Mouse (Mus musculus): ENCODE results near the gene Msh6. TPM values are rescaled to one million over a fixed set of nuclear protein-coding genes. Genes with fewer than 3 reads are reported as not detected.
"Not testable (repeated sequence)": the region's sequence is repeated elsewhere in the genome, so short reads cannot be mapped to it uniquely, and the experiment has no call there.

Gene Msh6
- polyA plus RNA-seq, 1 experiment: 7.1 TPM

- DNase-seq (ENCODE audit: low spot score): no peak
Measured at GRCm38 (mm10) chr17:87982112-87982511, 7.2 kb downstream of the Msh6 start.

- no peak for DNase-seq (ENCODE audit: low spot score)
Measured at GRCm38 (mm10) chr17:87983313-87983712, 8.5 kb downstream of the Msh6 start.

GRCm38 (mm10) chr17:87984440-87985214, 9.8 kb downstream of the Msh6 start:
- DNase-seq (ENCODE audit: low spot score): no peak

DNA sequence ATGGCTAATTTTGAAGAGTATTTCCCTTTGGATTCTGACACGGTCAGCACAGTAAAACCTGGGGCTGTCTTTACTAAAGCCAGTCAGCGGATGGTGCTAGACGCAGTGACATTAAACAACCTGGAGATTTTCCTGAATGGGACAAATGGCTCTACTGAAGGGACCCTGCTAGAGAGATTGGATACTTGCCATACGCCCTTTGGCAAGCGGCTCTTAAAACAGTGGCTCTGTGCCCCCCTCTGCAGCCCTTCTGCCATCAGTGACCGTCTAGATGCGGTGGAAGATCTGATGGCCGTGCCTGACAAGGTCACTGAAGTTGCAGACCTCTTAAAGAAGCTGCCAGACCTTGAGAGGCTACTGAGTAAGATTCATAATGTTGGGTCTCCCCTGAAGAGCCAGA, 11.1 kb downstream of the Msh6 start:
- DNase-seq (ENCODE audit: low spot score): no peak

- no peak for DNase-seq (ENCODE audit: low spot score)
Measured at GRCm38 (mm10) chr17:87987507-87987906, 12.6 kb downstream of the Msh6 start.

- no peak for DNase-seq (ENCODE audit: low spot score)
Measured at GRCm38 (mm10) chr17:87992154-87992553, 17.3 kb downstream of the Msh6 start.

- DNase-seq (ENCODE audit: low spot score): no peak
Measured at GRCm38 (mm10) chr17:87993338-87993737, 18.5 kb downstream of the Msh6 start.

- no peak for DNase-seq (ENCODE audit: low spot score)
Measured at GRCm38 (mm10) chr17:87997808-87998207, 22.9 kb downstream of the Msh6 start.

DNA sequence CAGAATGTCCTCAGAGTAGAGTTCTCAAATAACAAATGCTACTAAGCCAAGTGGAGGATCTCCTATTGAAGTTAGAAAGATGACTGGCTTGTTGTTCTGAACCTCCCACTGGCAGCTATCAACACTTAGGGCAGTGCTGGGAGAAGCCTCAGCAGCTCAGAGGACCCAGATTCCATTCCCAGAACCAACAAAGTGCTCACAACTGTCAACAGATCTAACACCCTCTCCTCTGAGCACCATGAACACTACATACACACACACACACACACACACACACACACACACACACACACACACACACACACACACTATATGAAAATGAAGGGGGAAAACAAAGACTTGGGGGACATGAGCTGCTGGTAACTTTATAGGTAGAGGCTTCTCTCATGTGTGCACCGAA, 30.0 kb downstream of the Msh6 start:
- DNase-seq (ENCODE audit: low spot score): no peak

DNA sequence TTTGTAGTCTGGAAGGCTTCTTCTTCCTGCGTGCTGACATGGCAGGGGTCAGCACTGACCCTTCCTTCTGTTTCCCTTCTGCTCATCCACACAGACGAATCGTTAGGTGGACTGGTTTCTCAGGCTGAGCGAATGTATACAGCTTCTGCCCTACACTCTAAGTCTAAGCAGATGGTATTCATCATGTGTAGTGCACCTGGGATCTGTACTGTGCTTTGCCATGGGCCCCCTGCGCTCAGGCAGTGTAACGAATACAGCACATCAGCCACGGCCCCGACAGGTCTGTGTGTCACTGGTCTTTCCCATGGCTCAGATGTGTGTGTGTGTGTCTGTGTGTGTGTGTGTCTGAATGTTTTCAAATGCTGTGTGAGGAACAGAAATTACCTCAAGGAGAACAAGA, 32.1 kb downstream of the Msh6 start:
- no peak for DNase-seq (ENCODE audit: low spot score)

DNA sequence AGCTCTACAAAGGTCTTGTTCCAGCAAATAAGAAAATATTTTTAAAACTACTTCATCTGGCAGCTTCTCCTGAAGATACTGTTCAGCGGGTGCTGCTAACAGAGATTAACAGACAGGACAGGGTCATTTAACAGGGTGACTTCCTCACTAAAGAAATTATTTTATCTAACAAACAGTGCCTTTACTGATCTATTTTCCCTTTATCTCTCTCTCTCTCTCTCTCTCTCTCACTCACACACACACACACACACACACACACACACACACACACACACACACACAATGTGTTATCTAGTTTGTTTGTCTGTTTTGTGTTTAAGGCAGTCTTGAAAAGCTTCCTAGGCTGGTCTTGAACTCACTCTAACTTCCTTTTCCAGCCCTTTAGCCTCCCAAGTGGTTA, 39.6 kb downstream of the Msh6 start:
- DNase-seq (ENCODE audit: low spot score): no peak

DNA sequence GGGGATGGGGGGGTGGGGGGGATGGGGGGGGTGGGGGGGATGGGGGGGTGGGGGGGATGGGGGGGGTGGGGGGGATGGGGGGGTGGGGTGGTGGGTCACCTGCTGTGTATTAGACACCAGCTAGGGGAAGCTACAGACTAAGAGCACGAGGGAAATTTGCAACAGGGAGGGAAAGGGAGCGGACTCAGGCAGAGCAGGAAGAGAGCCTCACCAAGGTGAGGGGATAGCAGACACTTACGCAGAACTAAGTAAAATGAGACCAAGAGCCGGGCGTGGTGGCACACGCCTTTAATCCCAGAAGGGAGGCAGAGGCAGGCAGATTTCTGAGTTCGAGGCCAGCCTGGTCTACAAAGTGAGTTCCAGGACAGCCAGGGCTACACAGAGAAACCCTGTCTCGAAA, 41.2 kb downstream of the Msh6 start:
- DNase-seq (ENCODE audit: low spot score): not testable (repeated sequence)

GRCm38 (mm10) chr17:88023924-88024323, 49.1 kb downstream of the Msh6 start:
- no peak for DNase-seq (ENCODE audit: low spot score)

DNA sequence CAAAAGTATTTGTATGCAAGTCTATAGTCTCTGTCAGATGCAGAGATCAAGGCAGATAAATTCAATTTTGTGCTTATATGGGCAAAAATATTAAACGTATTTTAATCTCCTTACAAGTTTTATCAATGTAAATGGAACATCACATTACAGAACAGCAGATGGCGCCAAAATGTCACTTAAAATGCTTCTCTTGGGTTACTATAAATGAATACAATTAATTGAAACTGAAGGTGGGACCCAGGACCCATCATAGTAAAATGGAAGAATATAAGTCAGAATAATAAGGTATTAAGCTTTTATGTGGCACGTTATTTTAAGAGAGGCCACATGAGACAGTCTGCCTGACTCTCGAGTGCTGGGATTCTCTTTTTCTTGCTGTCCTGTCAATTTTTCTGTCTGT, 50.4 kb downstream of the Msh6 start:
- DNase-seq (ENCODE audit: low spot score): no peak

DNA sequence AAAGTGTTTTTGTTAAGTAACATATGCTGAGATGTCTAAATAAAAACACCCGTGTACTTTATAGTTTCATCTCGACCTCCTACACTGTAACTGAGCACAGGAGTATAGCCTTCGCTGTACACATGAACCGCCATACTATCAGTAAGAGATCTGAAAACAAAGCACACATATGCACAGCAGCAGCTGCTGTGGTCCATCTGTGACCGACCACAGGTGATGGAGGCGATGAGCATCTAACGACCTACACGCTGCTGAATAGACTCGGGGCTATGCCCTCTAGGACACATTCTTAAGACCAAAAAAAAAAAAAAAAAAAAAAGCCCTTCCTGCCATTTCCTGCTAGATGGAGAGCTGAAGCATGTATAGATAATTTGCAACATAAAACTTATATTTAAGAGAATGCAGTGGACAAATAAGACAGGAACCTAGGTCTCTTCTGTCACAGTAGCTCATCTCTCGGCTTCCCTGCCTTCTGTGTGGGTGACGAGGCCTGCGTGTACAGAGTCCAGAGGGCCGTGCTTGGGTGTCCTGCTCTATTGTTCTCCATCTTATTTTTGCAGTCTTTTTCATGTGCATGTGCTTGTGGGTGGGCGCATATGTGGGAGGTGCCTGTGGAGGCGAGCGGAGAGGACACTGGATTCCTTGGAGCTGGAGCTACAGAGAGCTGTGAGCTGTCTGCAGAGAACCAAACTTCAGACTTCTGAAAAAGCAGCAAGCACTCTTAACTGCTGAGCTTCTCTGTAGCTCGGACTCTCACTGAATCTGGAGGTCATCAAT, 54.5 kb downstream of the Msh6 start:
- DNase-seq (ENCODE audit: low spot score): no peak

DNA sequence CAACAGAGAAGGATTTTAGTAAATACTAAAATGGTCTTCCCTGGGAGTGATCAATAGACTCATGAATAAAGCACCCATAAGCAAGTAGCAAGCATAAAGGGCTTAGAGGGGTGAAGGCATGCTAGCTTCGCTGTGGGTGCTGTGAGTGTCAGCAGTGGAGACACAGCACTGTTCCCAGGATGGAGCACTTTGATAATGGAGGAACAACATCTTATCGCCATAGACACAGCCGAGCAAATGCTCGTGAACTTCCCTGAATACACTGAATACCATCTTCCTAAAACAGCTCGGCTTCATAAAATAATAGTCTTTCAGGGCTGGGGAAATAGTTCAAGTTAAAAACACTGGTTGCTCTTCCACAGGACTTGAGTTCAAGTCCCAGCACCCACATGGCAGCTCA, 56.9 kb downstream of the Msh6 start:
- no peak for DNase-seq (ENCODE audit: low spot score)

GRCm38 (mm10) chr17:88034418-88034817, 59.6 kb downstream of the Msh6 start:
- no peak for DNase-seq (ENCODE audit: low spot score)

Other genes with a start within 250 kb of the Msh6 start
- gene Kcnk12, start 177.1 kb upstream of the Msh6 start, polyA plus RNA-seq (2012; rRNA removed): 0.03 TPM in 1 of 2 replicates, not detected in the other
- gene Rpl36-ps4, start 54.1 kb upstream of the Msh6 start, polyA plus RNA-seq (2012; rRNA removed): not detected in 2 replicates
- 41.2 and 44.1 TPM in 2 replicates for gene Fbxo11, start 90.2 kb downstream of the Msh6 start, polyA plus RNA-seq (2012; rRNA removed)

All from urinary bladder, adult 2 months (tissue).